Mouse (Mus musculus) testis, adult 2 months (tissue): ENCODE results near the gene Cpox. TPM values are rescaled to one million over a fixed set of nuclear protein-coding genes. Genes with fewer than 3 reads are reported as not detected.
A peak's percentile ranks its signal among the peaks of the same experiment; 100 is the strongest.
"Not testable (repeated sequence)": the region's sequence is repeated elsewhere in the genome, so short reads cannot be mapped to it uniquely, and the experiment has no call there.

Experiments
- H3K27ac ChIP-seq: fragments of 200-500 bp; 2 replicates; pipeline ENCODE4 v1.5.1; 2012; ENCODE audit warnings: low read depth, low read length; ENCODE audit not compliant: control insufficient read depth, insufficient read depth
- H3K27me3 ChIP-seq: fragments of 200-500 bp; 2 replicates; pipeline ENCODE4 v1.6.1; 2012; ENCODE audit warnings: mild to moderate bottlenecking, low read length, moderate library complexity; ENCODE audit not compliant: control insufficient read depth, insufficient read depth
- H3K36me3 ChIP-seq: fragments of 200-500 bp; 2 replicates; pipeline ENCODE4 v1.6.1; 2012; ENCODE audit warnings: mild to moderate bottlenecking, low read length; ENCODE audit not compliant: control insufficient read depth, insufficient read depth
- H3K4me1 ChIP-seq: fragments of 200-500 bp; 2 replicates; pipeline ENCODE4 v1.6.1; 2012; ENCODE audit warnings: low read length; ENCODE audit not compliant: control insufficient read depth, insufficient read depth
- H3K4me3 ChIP-seq: fragments of 200-500 bp; 2 replicates; pipeline ENCODE4 v1.5.1; 2012; ENCODE audit warnings: low read depth, mild to moderate bottlenecking, low read length, moderate library complexity, mixed read lengths; ENCODE audit not compliant: control insufficient read depth
- CTCF ChIP-seq: fragments of 200-500 bp; IDR thresholded peaks from 2 replicates; pipeline ENCODE4 v1.5.1; 2012; ENCODE audit warnings: low read depth, mild to moderate bottlenecking, inconsistent platforms, low read length, moderate library complexity; ENCODE audit not compliant: control insufficient read depth, insufficient read depth, insufficient replicate concordance
- POLR2A ChIP-seq: fragments of 200-500 bp; IDR thresholded peaks from 2 replicates; pipeline ENCODE4 v1.6.1; 2012; ENCODE audit warnings: low read depth, mild to moderate bottlenecking, inconsistent platforms, low read length, moderate library complexity; ENCODE audit not compliant: control insufficient read depth
- polyA plus RNA-seq: library from polyadenylated mRNA; depleted of rRNA; stranded (reverse); fragments of >200 nt; gene quantifications from 2 replicates; pipeline ENCODE4 v1.2.3, GENCODE M21; 2012

Gene Cpox
- polyA plus RNA-seq, 1 experiment = 2.2 TPM

GRCm38 (mm10) chr16:58661826-58662225 is 8.3 kb upstream of the Cpox start:
- no peak overlapping the region for H3K27ac ChIP-seq
- H3K27me3 ChIP-seq = no peaks in the 10 kb centered on the region
- no peaks in the 10 kb centered on the region for H3K4me1 ChIP-seq
- no peak for TF ChIP-seq POLR2A
- no peaks in the 10 kb centered on the region for H3K36me3 ChIP-seq
- no peak overlapping the region for H3K4me3 ChIP-seq

- Histone ChIP-seq H3K36me3 (no peaks in the 10 kb centered on the region), H3K27ac (no peak overlapping the region), H3K4me3 (no peak overlapping the region), H3K27me3 (no peaks in the 10 kb centered on the region), H3K4me1 (no peaks in the 10 kb centered on the region)
- TF ChIP-seq POLR2A (no peak), CTCF (no peak)
Measured at GRCm38 (mm10) chr16:58662287-58662791, 7.8 kb upstream of the Cpox start.

- Histone ChIP-seq H3K4me1 (no peaks in the 10 kb centered on the region), H3K4me3 (no peak overlapping the region), H3K27me3 (no peaks in the 10 kb centered on the region), H3K36me3 (no peaks in the 10 kb centered on the region), H3K27ac (no peak overlapping the region)
- no peak for TF ChIP-seq POLR2A
- no peak for TF ChIP-seq CTCF
Measured at GRCm38 (mm10) chr16:58663021-58663420, 7.1 kb upstream of the Cpox start.

GRCm38 (mm10) chr16:58663816-58664215 is 6.3 kb upstream of the Cpox start:
- Histone ChIP-seq H3K27ac (no peak overlapping the region), H3K4me3 (no peak overlapping the region), H3K4me1 (no peaks in the 10 kb centered on the region), H3K36me3 (no peaks in the 10 kb centered on the region), H3K27me3 (no peaks in the 10 kb centered on the region)
- TF ChIP-seq CTCF (no peak), POLR2A (no peak)

GRCm38 (mm10) chr16:58665137-58665536 is 5.0 kb upstream of the Cpox start:
- H3K4me3 ChIP-seq, H3K27ac ChIP-seq, H3K4me1 ChIP-seq, H3K27me3 ChIP-seq, H3K36me3 ChIP-seq: not testable (repeated sequence)

GRCm38 (mm10) chr16:58666681-58667080 is 3.4 kb upstream of the Cpox start:
- H3K4me3 ChIP-seq, H3K36me3 ChIP-seq, H3K4me1 ChIP-seq, H3K27ac ChIP-seq, H3K27me3 ChIP-seq: not testable (repeated sequence)

GRCm38 (mm10) chr16:58668586-58668985 is 1.5 kb upstream of the Cpox start:
- Histone ChIP-seq H3K36me3 (no peaks in the 10 kb centered on the region), H3K4me1 (peaks cover 6% of the 10 kb centered on the region), H3K27ac (no peak overlapping the region), H3K4me3 (no peak overlapping the region), H3K27me3 (no peaks in the 10 kb centered on the region)
- TF ChIP-seq CTCF (no peak), POLR2A (no peak)

GRCm38 (mm10) chr16:58669264-58669663 is 828 bp upstream of the Cpox start:
- H3K4me3 ChIP-seq = no peak overlapping the region
- 0 out of 2 replicates have a peak overlapping the region, but pooled peaks have one; percentile 32 for H3K27ac ChIP-seq
- no peak for TF ChIP-seq POLR2A
- TF ChIP-seq CTCF = no peak
- H3K27me3 ChIP-seq = no peaks in the 10 kb centered on the region
- no peaks in the 10 kb centered on the region for H3K36me3 ChIP-seq
- H3K4me1 ChIP-seq = peaks cover 6% of the 10 kb centered on the region
